Mouse (Mus musculus): Measurements from ENCODE around the gene Irf1. TPM values are rescaled to one million over a fixed set of nuclear protein-coding genes. Genes with fewer than 3 reads are reported as not detected.

Irf1 gene
- polyA plus RNA-seq, 1 experiment, result 25.0 TPM

- Histone ChIP-seq H3K27me3 (ENCODE audit: control insufficient read depth, insufficient read depth, insufficient read length) (no peaks in the 10 kb centered on the region), H3ac (ENCODE audit: control insufficient read depth, insufficient read length) (no peak overlapping the region), H3K4me3 (peak overlapping the region; percentile 24), H3K36me3 (ENCODE audit: control insufficient read depth, insufficient read depth) (no peaks in the 10 kb centered on the region), H3K4me2 (ENCODE audit: low read depth) (peak overlapping the region; percentile 75), H3K79me2 (ENCODE audit: control insufficient read depth, insufficient read depth) (no peaks in the 10 kb centered on the region)
- TF ChIP-seq POLR2AphosphoS2 (IDR thresholded peaks at IDR 0.05; ENCODE audit: insufficient read length, low read depth), result no peak
- TF ChIP-seq SRF (IDR thresholded peaks at IDR 0.05; ENCODE audit: control insufficient read depth, insufficient read length, low read depth), result no peak
- TF ChIP-seq CEBPB (IDR thresholded peaks at IDR 0.05; ENCODE audit: insufficient read depth, poor library complexity, severe bottlenecking), result no peak
- no peak for TF ChIP-seq E2F4 (IDR thresholded peaks at IDR 0.05; ENCODE audit: insufficient read depth)
- TF ChIP-seq USF1 (IDR thresholded peaks at IDR 0.05; ENCODE audit: low read depth), result no peak
- no peak for TF ChIP-seq REST (IDR thresholded peaks at IDR 0.05; ENCODE audit: insufficient read depth, insufficient read length)
- no peak for TF ChIP-seq MYOG (IDR thresholded peaks at IDR 0.05; ENCODE audit: control insufficient read depth in 1 of 3, insufficient read depth in 1 of 3, insufficient read length in 2 of 3, low read depth in 2 of 3)
- TF ChIP-seq TCF3 (IDR thresholded peaks at IDR 0.05; ENCODE audit: insufficient read length, low read depth), result no peak
- no peak for TF ChIP-seq MYOD1 (IDR thresholded peaks at IDR 0.05; ENCODE audit: control insufficient read depth in 1 of 3, insufficient read length in 2 of 3, low read depth in 2 of 3)
- TF ChIP-seq TCF12 (IDR thresholded peaks at IDR 0.05; ENCODE audit: insufficient read depth, poor library complexity, severe bottlenecking), result no peak
- TF ChIP-seq MAX (IDR thresholded peaks at IDR 0.05; ENCODE audit: low read depth), result no peak
- no peak for TF ChIP-seq POLR2A (IDR thresholded peaks at IDR 0.05; ENCODE audit: insufficient read length, low read depth)
These were observed 7.4 kb upstream of the Irf1 start for GRCm38 (mm10) chr11:53762426-53762825.

GRCm38 (mm10) chr11:53762827-53763495 lies 6.9 kb upstream of the Irf1 start:
- Histone ChIP-seq H3K27me3 (ENCODE audit: control insufficient read depth, insufficient read depth, insufficient read length) (no peaks in the 10 kb centered on the region), H3K4me3 (peak overlapping the region; percentile 24)
- peak; percentile 39 for TF ChIP-seq USF1 (IDR thresholded peaks at IDR 0.05; ENCODE audit: low read depth)
- TF ChIP-seq POLR2AphosphoS2 (IDR thresholded peaks at IDR 0.05; ENCODE audit: insufficient read length, low read depth), result no peak

GRCm38 (mm10) chr11:53763496-53764140 lies 6.2 kb upstream of the Irf1 start:
- Histone ChIP-seq H3K36me3 (ENCODE audit: control insufficient read depth, insufficient read depth) (no peaks in the 10 kb centered on the region), H3K4me2 (ENCODE audit: low read depth) (peak overlapping the region; percentile 75), H3K79me2 (ENCODE audit: control insufficient read depth, insufficient read depth) (no peaks in the 10 kb centered on the region), H3K4me3 (peak overlapping the region; percentile 24), H3K27me3 (ENCODE audit: control insufficient read depth, insufficient read depth, insufficient read length) (no peaks in the 10 kb centered on the region), H3ac (ENCODE audit: control insufficient read depth, insufficient read length) (peak overlapping the region; percentile 3)
- TF ChIP-seq MYOD1 (IDR thresholded peaks at IDR 0.05; ENCODE audit: control insufficient read depth in 1 of 3, insufficient read length in 2 of 3, low read depth in 2 of 3) (peak in 2 of 3 experiments; percentile 52 to 65), REST (IDR thresholded peaks at IDR 0.05; ENCODE audit: insufficient read depth, insufficient read length) (no peak), USF1 (IDR thresholded peaks at IDR 0.05; ENCODE audit: low read depth) (peak; percentile 96), CEBPB (IDR thresholded peaks at IDR 0.05; ENCODE audit: insufficient read depth, poor library complexity, severe bottlenecking) (no peak), E2F4 (IDR thresholded peaks at IDR 0.05; ENCODE audit: insufficient read depth) (no peak), POLR2AphosphoS2 (IDR thresholded peaks at IDR 0.05; ENCODE audit: insufficient read length, low read depth) (peak; percentile 84), MAX (IDR thresholded peaks at IDR 0.05; ENCODE audit: low read depth) (no peak), POLR2A (IDR thresholded peaks at IDR 0.05; ENCODE audit: insufficient read length, low read depth) (peak; percentile 92), TCF3 (IDR thresholded peaks at IDR 0.05; ENCODE audit: insufficient read length, low read depth) (no peak), SRF (IDR thresholded peaks at IDR 0.05; ENCODE audit: control insufficient read depth, insufficient read length, low read depth) (no peak), TCF12 (IDR thresholded peaks at IDR 0.05; ENCODE audit: insufficient read depth, poor library complexity, severe bottlenecking) (no peak), MYOG (IDR thresholded peaks at IDR 0.05; ENCODE audit: control insufficient read depth in 1 of 3, insufficient read depth in 1 of 3, insufficient read length in 2 of 3, low read depth in 2 of 3) (peak in 1 of 3 experiments; percentile 60)

More at GRCm38 (mm10) chr11:53762827-53763495, 6.9 kb upstream of the Irf1 start:
- Histone ChIP-seq H3K36me3 (ENCODE audit: control insufficient read depth, insufficient read depth) (no peaks in the 10 kb centered on the region), H3K79me2 (ENCODE audit: control insufficient read depth, insufficient read depth) (no peaks in the 10 kb centered on the region), H3K4me2 (ENCODE audit: low read depth) (peak overlapping the region; percentile 75), H3ac (ENCODE audit: control insufficient read depth, insufficient read length) (peak overlapping the region; percentile 3)

- no peak overlapping the region for H3K4me3 ChIP-seq
- no peaks in the 10 kb centered on the region for H3K27me3 ChIP-seq (ENCODE audit: control insufficient read depth, insufficient read depth, insufficient read length)
- H3K79me2 ChIP-seq (ENCODE audit: control insufficient read depth, insufficient read depth), result no peaks in the 10 kb centered on the region
- H3K4me2 ChIP-seq (ENCODE audit: low read depth), result peak overlapping the region; percentile 75
- H3K36me3 ChIP-seq (ENCODE audit: control insufficient read depth, insufficient read depth), result no peaks in the 10 kb centered on the region
- H3ac ChIP-seq (ENCODE audit: control insufficient read depth, insufficient read length), result no peak overlapping the region
- no peak for TF ChIP-seq POLR2AphosphoS2 (IDR thresholded peaks at IDR 0.05; ENCODE audit: insufficient read length, low read depth)
- no peak for TF ChIP-seq MYOD1 (IDR thresholded peaks at IDR 0.05; ENCODE audit: control insufficient read depth in 1 of 3, insufficient read length in 2 of 3, low read depth in 2 of 3)
- TF ChIP-seq CEBPB (IDR thresholded peaks at IDR 0.05; ENCODE audit: insufficient read depth, poor library complexity, severe bottlenecking), result no peak
- TF ChIP-seq USF1 (IDR thresholded peaks at IDR 0.05; ENCODE audit: low read depth), result no peak
- TF ChIP-seq SRF (IDR thresholded peaks at IDR 0.05; ENCODE audit: control insufficient read depth, insufficient read length, low read depth), result no peak
- TF ChIP-seq MYOG (IDR thresholded peaks at IDR 0.05; ENCODE audit: control insufficient read depth in 1 of 3, insufficient read depth in 1 of 3, insufficient read length in 2 of 3, low read depth in 2 of 3), result no peak
- TF ChIP-seq MAX (IDR thresholded peaks at IDR 0.05; ENCODE audit: low read depth), result no peak
- TF ChIP-seq TCF12 (IDR thresholded peaks at IDR 0.05; ENCODE audit: insufficient read depth, poor library complexity, severe bottlenecking), result no peak
- no peak for TF ChIP-seq E2F4 (IDR thresholded peaks at IDR 0.05; ENCODE audit: insufficient read depth)
- TF ChIP-seq POLR2A (IDR thresholded peaks at IDR 0.05; ENCODE audit: insufficient read length, low read depth), result no peak
- no peak for TF ChIP-seq REST (IDR thresholded peaks at IDR 0.05; ENCODE audit: insufficient read depth, insufficient read length)
- TF ChIP-seq TCF3 (IDR thresholded peaks at IDR 0.05; ENCODE audit: insufficient read length, low read depth), result no peak
These were observed 5.2 kb upstream of the Irf1 start for GRCm38 (mm10) chr11:53764581-53764980.

All from myocyte (in vitro differentiated cells).